Mouse (Mus musculus) heart, postnatal 0 days (tissue): Measurements from ENCODE around the gene Gm42906.

Experiments
- CTCF ChIP-seq: IDR thresholded peaks from 2 replicates; pipeline ENCODE4 v1.5.1; 2016; ENCODE audit warnings: antibody characterized with exemption, control low read depth, low read depth
- EP300 ChIP-seq: IDR thresholded peaks from 2 replicates; pipeline ENCODE4 v1.6.1; 2016; ENCODE audit warnings: antibody characterized with exemption, low read depth

DNA sequence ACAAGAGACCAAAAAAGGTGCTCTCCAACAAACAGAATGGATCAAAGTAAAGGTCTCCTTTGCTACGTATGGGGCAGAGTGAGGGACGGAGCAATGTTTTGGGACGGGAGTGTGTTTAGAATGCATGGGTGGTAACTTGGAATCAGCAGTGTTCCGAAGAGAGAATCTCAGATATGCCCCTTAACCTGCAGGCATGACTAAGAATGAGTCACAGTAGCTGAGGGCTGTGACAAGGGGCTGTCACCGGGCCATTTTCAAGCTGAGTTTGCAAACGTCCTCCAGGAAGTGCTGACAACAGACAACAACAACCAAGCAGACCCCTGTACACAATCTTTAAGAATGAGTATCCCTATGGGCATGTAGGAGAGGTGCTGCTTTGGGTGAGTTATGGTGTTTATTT is 153.7 kb downstream of the Gm42906 start:
- TF ChIP-seq EP300 (no peak), CTCF (no peak)
